Mouse (Mus musculus): ENCODE results near the gene Olfr1188. TPM values are rescaled to one million over a fixed set of nuclear protein-coding genes. Genes with fewer than 3 reads are reported as not detected.
"Not testable (repeated sequence)": the region's sequence is repeated elsewhere in the genome, so short reads cannot be mapped to it uniquely, and the experiment has no call there.

The Olfr1188 gene
- polyA plus RNA-seq (2012; rRNA removed): not detected in 2 replicates

- 83% methylated on average over 2 of the region's 2 CpGs for WGBS
- no peaks in the 10 kb centered on the region for H3K27me3 ChIP-seq (ENCODE audit: control insufficient read depth, insufficient read depth, low read length)
- no peaks in the 10 kb centered on the region for H3K4me1 ChIP-seq (ENCODE audit: control insufficient read depth, insufficient read depth, insufficient read length, low read length)
- no peak within 1 kb of the TSS for H3K4me3 ChIP-seq (ENCODE audit: low read depth, low read length)
- H3K36me3 ChIP-seq (ENCODE audit: control insufficient read depth, insufficient read depth, low read length): no peaks in the 10 kb centered on the region
- H3K27ac ChIP-seq (ENCODE audit: insufficient read depth, low read depth, low read length): no peak within 1 kb of the TSS
- no peak for TF ChIP-seq CTCF (IDR thresholded peaks at IDR 0.05; ENCODE audit: extremely low read depth, insufficient read length, insufficient replicate concordance, low read depth, low read length)
- TF ChIP-seq POLR2A (IDR thresholded peaks at IDR 0.05; ENCODE audit: low read depth, low read length): no peak
These were observed at the start of gene Olfr1188 for GRCm38 (mm10) chr2:88556635-88557034. Gene Olfr1188 (plus strand): TSS chr2:88556935.

GRCm38 (mm10) chr2:88518251-88518650, 38.5 kb upstream of the Olfr1188 start, which contains the start of gene Olfr1186:
Gene Olfr1186 (plus strand): TSS chr2:88518551.
- Histone ChIP-seq H3K36me3 (ENCODE audit: control insufficient read depth, insufficient read depth, low read length) (no peaks in the 10 kb centered on the region), H3K27ac (ENCODE audit: insufficient read depth, low read depth, low read length) (no peak within 1 kb of the TSS), H3K27me3 (ENCODE audit: control insufficient read depth, insufficient read depth, low read length) (no peaks in the 10 kb centered on the region), H3K4me3 (ENCODE audit: low read depth, low read length) (no peak within 1 kb of the TSS), H3K4me1 (ENCODE audit: control insufficient read depth, insufficient read depth, insufficient read length, low read length) (no peaks in the 10 kb centered on the region)
- 76% methylated on average over 2 of the region's 2 CpGs for WGBS
- TF ChIP-seq POLR2A (IDR thresholded peaks at IDR 0.05; ENCODE audit: low read depth, low read length) (no peak), CTCF (IDR thresholded peaks at IDR 0.05; ENCODE audit: extremely low read depth, insufficient read length, insufficient replicate concordance, low read depth, low read length) (no peak)

GRCm38 (mm10) chr2:88525720-88526119, 31.0 kb upstream of the Olfr1188 start:
- Histone ChIP-seq H3K4me3 (ENCODE audit: low read depth, low read length) (no peak overlapping the region), H3K27me3 (ENCODE audit: control insufficient read depth, insufficient read depth, low read length) (no peaks in the 10 kb centered on the region), H3K36me3 (ENCODE audit: control insufficient read depth, insufficient read depth, low read length) (no peaks in the 10 kb centered on the region), H3K4me1 (ENCODE audit: control insufficient read depth, insufficient read depth, insufficient read length, low read length) (no peaks in the 10 kb centered on the region), H3K27ac (ENCODE audit: insufficient read depth, low read depth, low read length) (no peak overlapping the region)
- 53% methylated on average over 3 of the region's 3 CpGs for WGBS
- TF ChIP-seq POLR2A (IDR thresholded peaks at IDR 0.05; ENCODE audit: low read depth, low read length): no peak
- TF ChIP-seq CTCF (IDR thresholded peaks at IDR 0.05; ENCODE audit: extremely low read depth, insufficient read length, insufficient replicate concordance, low read depth, low read length): no peak

- not testable (repeated sequence) for H3K4me1 ChIP-seq (ENCODE audit: control insufficient read depth, insufficient read depth, insufficient read length, low read length); H3K36me3 ChIP-seq (ENCODE audit: control insufficient read depth, insufficient read depth, low read length)
These were observed 16.0 kb downstream of the Olfr1188 start for GRCm38 (mm10) chr2:88572696-88573095.

GRCm38 (mm10) chr2:88586154-88586553, 29.4 kb downstream of the Olfr1188 start, which contains the start of gene Olfr1189:
Gene Olfr1189 (plus strand): TSS chr2:88586454.
- no peak within 1 kb of the TSS for H3K4me3 ChIP-seq (ENCODE audit: low read depth, low read length)
- no peak within 1 kb of the TSS for H3K27ac ChIP-seq (ENCODE audit: insufficient read depth, low read depth, low read length)
- TF ChIP-seq CTCF (IDR thresholded peaks at IDR 0.05; ENCODE audit: extremely low read depth, insufficient read length, insufficient replicate concordance, low read depth, low read length) (no peak), POLR2A (IDR thresholded peaks at IDR 0.05; ENCODE audit: low read depth, low read length) (no peak)
- no peaks in the 10 kb centered on the region for H3K36me3 ChIP-seq (ENCODE audit: control insufficient read depth, insufficient read depth, low read length)
- no peaks in the 10 kb centered on the region for H3K27me3 ChIP-seq (ENCODE audit: control insufficient read depth, insufficient read depth, low read length)
- H3K4me1 ChIP-seq (ENCODE audit: control insufficient read depth, insufficient read depth, insufficient read length, low read length): no peaks in the 10 kb centered on the region

More at GRCm38 (mm10) chr2:88572696-88573095, 16.0 kb downstream of the Olfr1188 start:
- 85% methylated on average over 12 of the region's 12 CpGs for WGBS
- H3K27me3 ChIP-seq (ENCODE audit: control insufficient read depth, insufficient read depth, low read length); H3K27ac ChIP-seq (ENCODE audit: insufficient read depth, low read depth, low read length); H3K4me3 ChIP-seq (ENCODE audit: low read depth, low read length): not testable (repeated sequence)

Other genes starting within 250 kb of the Olfr1188 start
- gene Olfr1174-ps, start 241.8 kb upstream of the Olfr1188 start, polyA plus RNA-seq (2012; rRNA removed): not detected in 2 replicates
- gene Olfr1175-ps, start 229.7 kb upstream of the Olfr1188 start, polyA plus RNA-seq (2012; rRNA removed): not detected in 2 replicates
- gene Olfr1176, start 220.2 kb upstream of the Olfr1188 start, polyA plus RNA-seq (2012; rRNA removed): not detected in 2 replicates
- gene Olfr1177-ps, start 210.4 kb upstream of the Olfr1188 start, polyA plus RNA-seq (2012; rRNA removed): not detected in 2 replicates
- not detected in 2 replicates for gene Olfr1178, start 169.9 kb upstream of the Olfr1188 start, polyA plus RNA-seq (2012; rRNA removed)
- gene Olfr1179, start 150.5 kb upstream of the Olfr1188 start, polyA plus RNA-seq (2012; rRNA removed): not detected in 2 replicates
- not detected in 2 replicates for gene Olfr1180, start 137.8 kb upstream of the Olfr1188 start, polyA plus RNA-seq (2012; rRNA removed)
- gene Olfr1181, start 130.8 kb upstream of the Olfr1188 start, polyA plus RNA-seq (2012; rRNA removed): not detected in 2 replicates
- gene Gm13757, start 107.8 kb upstream of the Olfr1188 start, polyA plus RNA-seq (2012; rRNA removed): not detected in 2 replicates
- not detected in 2 replicates for gene Olfr1183, start 102.1 kb upstream of the Olfr1188 start, polyA plus RNA-seq (2012; rRNA removed)
- gene Olfr1184, start 73.3 kb upstream of the Olfr1188 start, polyA plus RNA-seq (2012; rRNA removed): not detected in 2 replicates
- not detected in 2 replicates for gene Olfr1185-ps1, start 63.6 kb upstream of the Olfr1188 start, polyA plus RNA-seq (2012; rRNA removed)
- gene Olfr1186, start 38.4 kb upstream of the Olfr1188 start, polyA plus RNA-seq (2012; rRNA removed): not detected in 2 replicates
- gene Olfr1189, start 29.5 kb downstream of the Olfr1188 start, polyA plus RNA-seq (2012; rRNA removed): not detected in 2 replicates
- not detected in 2 replicates for gene Olfr1191-ps1, start 83.6 kb downstream of the Olfr1188 start, polyA plus RNA-seq (2012; rRNA removed)
- gene Olfr1192-ps1, start 91.6 kb downstream of the Olfr1188 start, polyA plus RNA-seq (2012; rRNA removed): not detected in 2 replicates
- not detected in 2 replicates for gene Olfr1193, start 118.7 kb downstream of the Olfr1188 start, polyA plus RNA-seq (2012; rRNA removed)
- not detected in 2 replicates for gene Olfr1195, start 132.3 kb downstream of the Olfr1188 start, polyA plus RNA-seq (2012; rRNA removed)
- not detected in 2 replicates for gene Olfr1196, start 147.7 kb downstream of the Olfr1188 start, polyA plus RNA-seq (2012; rRNA removed)
- gene Olfr1197, start 175.4 kb downstream of the Olfr1188 start, polyA plus RNA-seq (2012; rRNA removed): not detected in 2 replicates
- not detected in 2 replicates for gene Olfr1198, start 194.4 kb downstream of the Olfr1188 start, polyA plus RNA-seq (2012; rRNA removed)
- not detected in 2 replicates for gene Olfr1199, start 203.5 kb downstream of the Olfr1188 start, polyA plus RNA-seq (2012; rRNA removed)
- not detected in 2 replicates for gene Olfr1200, start 213.6 kb downstream of the Olfr1188 start, polyA plus RNA-seq (2012; rRNA removed)
- gene Olfr1201, start 236.1 kb downstream of the Olfr1188 start, polyA plus RNA-seq (2012; rRNA removed): not detected in 2 replicates

Measured in small intestine, adult 2 months (tissue).